Mouse (Mus musculus) Patski (cell line): Measurements from ENCODE around the gene Xrcc6. TPM values are rescaled to one million over a fixed set of nuclear protein-coding genes. Genes with fewer than 3 reads are reported as not detected.

Experiments used
- ATAC-seq: fragments of 100-300 bp; one replicate; pipeline ENCODE4 v1.8.0; 2021
- CTCF ChIA-PET: fragments of 350-600 bp; sonication (Branson Sonifier 250); formaldehyde crosslinking; loops from one replicate; lab custom pipeline; 2022; ENCODE audit warnings: inconsistent platforms; lab: Charles Lee
- POLR2A ChIA-PET: fragments of 350-600 bp; sonication (Branson Sonifier 250); formaldehyde crosslinking; loops from one replicate; lab custom pipeline; 2022; ENCODE audit warnings: antibody characterized with exemption, inconsistent platforms; lab: Charles Lee
- DNase-seq: peaks from one replicate; pipeline ENCODE4 v3.0.0-alpha.2; 2011; ENCODE audit warnings: low read depth, low spot score
- H3K27me3 ChIP-seq: fragments of 371-371 bp; one replicate; pipeline ENCODE4 v1.5.1; 2021
- CTCF ChIP-seq: fragments of 100-300 bp; IDR thresholded peaks from one replicate; pipeline ENCODE4 v1.5.1; 2021
- in situ Hi-C: fragments of 300-500 bp; cut with MboI; formaldehyde crosslinking; loops from 3 replicates; pipeline ENCODE4 v1.11.1; 2018; ENCODE audit warnings: low pct_unique_long_range_greater_than_20kb, mixed read lengths
- polyA plus RNA-seq: library from polyadenylated mRNA; unstranded; gene quantifications from one replicate; pipeline ENCODE4 v1.2.3, GENCODE M21; 2021

Xrcc6 gene
- 48.0 TPM for polyA plus RNA-seq

DNA sequence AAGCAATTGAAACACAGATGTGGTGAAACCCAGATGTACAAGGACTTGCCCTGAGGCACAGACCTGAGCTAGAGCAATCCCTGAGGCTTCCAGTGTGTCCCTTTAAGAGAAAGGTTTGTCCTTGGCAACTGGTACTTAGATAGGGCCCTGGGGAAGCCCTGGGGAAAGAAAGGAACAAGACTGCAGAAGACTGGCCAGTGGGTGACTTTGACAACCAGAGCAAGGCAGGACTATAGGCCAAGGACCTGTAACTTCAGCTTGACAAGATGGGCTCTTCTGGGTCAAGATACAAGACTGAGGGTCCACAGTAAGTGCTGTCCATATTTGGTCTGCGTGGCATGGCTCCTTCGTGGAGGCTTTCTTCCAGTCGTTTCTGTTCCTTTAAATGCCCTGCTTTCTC, at the start of gene Xrcc6:
Xrcc6 (plus strand) TSS at position 190 of the 400 bp plus-strand sequence.
- in situ Hi-C loops = no loop called here

DNA sequence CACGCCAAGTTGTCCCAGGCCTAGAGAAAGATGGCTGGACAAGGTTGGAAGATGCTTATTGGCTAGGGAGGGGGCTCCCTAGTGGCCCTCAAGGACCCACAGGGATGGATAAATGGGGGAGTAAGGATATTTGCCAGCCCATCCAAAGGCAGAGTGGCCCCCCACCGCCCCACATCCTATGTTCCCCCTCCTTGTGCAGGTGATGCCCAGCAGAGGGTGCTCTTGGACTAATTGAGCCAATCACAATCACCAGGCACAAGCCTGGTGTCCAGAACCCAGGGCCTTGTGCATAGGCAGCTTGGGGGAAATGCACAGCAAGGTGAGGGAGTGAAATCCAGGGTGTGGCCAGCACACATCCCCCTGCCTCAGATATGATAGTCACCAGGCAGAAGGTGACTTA, 49.4 kb upstream of the Xrcc6 start:
- TF ChIP-seq CTCF = no peak
- POLR2A ChIA-PET = interaction anchor here (1.0 to 1.2 kb wide), 3 partner anchors 77 to 91 kb away, joined by 4 to 5 read pairs (median 5); no protein-coding TSS in a partner anchor
- in situ Hi-C loops = no loop called here
- DNase-seq (no peak), ATAC-seq (no peak)
- H3K27me3 ChIP-seq = no peaks in the 10 kb centered on the region
- CTCF ChIA-PET = interaction anchor here (0.8 to 2.1 kb wide), 10 partner anchors 10 to 77 kb away, joined by 3 to 12 read pairs (median 5); partner anchors contain the start of gene Pmm1

More for the DNA sequence above, at the start of gene Xrcc6:
- POLR2A ChIA-PET = no interaction called here
- no peaks in the 10 kb centered on the region for H3K27me3 ChIP-seq
- CTCF ChIA-PET = interaction anchor here (1.2 to 1.3 kb wide), 2 partner anchors 24 to 27 kb away, joined by 3 to 9 read pairs; partner anchors contain the start of gene Pmm1
- ATAC-seq (no peak), DNase-seq (no peak)
- no peak for TF ChIP-seq CTCF

DNA sequence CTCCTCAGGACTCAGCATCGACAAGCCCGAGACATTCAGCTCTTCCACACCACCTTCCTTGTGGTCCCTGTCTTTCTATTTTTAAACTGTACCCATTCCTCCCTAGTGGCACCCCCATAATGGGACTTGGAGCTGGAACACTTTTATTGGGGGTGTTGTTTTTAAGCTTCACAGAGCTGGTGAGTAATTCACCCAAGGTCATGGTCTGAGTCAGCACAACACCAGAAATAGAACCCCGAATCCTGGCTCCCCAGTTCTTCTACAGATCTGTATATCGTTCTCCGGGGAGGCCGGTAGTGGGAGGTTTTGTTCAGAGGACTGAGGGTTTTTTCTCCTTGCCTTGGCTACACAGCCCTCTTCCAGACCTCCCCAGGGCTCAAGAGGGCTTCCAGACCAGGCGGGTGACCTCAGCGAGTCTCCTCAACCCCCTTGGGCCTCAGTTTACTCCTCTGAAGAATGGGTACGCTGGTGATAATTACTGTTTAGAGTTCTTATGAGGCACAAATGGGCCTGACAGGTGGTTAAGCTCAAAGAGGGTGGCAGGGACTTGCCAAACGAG, 48.4 kb upstream of the Xrcc6 start:
- no peak for ATAC-seq
- ChIA-PET POLR2A (interaction anchor here (1.0 kb wide), 1 partner anchor 81 kb away, joined by 5 read pairs; no protein-coding TSS in a partner anchor), CTCF (interaction anchor here (0.8 to 2.1 kb wide), 8 partner anchors 9 to 76 kb away, joined by 3 to 12 read pairs (median 4); no protein-coding TSS in a partner anchor)
- in situ Hi-C loops = no loop called here
- DNase-seq = no peak
- H3K27me3 ChIP-seq = no peaks in the 10 kb centered on the region
- TF ChIP-seq CTCF = no peak

DNA sequence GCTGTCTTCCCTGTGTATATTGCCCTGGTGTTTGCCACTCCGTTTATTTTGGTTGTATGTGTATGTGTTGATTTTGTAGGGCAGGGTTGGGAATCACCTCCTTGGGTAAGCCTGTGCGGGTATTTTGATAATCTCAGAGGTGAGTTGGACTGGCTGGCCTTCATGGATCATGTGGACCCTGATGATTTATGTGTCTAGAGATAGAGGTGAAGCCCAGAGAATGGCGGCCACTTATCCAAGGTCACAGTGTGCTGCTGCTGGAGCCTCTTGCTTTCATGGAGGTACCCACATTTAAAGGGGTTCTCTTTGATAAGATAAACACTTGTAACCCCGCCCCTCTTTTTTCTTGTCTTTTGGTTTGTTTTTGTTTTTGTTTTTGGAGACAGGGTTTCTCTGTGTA, 47.9 kb upstream of the Xrcc6 start:
- CTCF ChIA-PET = interaction anchor here (1.2 to 1.7 kb wide), 3 partner anchors 9 to 20 kb away, joined by 5 to 12 read pairs (median 6); no protein-coding TSS in a partner anchor
- ATAC-seq (no peak), DNase-seq (no peak)
- in situ Hi-C loops = no loop called here
- POLR2A ChIA-PET = no interaction called here
- H3K27me3 ChIP-seq = no peaks in the 10 kb centered on the region
- no peak for TF ChIP-seq CTCF

DNA sequence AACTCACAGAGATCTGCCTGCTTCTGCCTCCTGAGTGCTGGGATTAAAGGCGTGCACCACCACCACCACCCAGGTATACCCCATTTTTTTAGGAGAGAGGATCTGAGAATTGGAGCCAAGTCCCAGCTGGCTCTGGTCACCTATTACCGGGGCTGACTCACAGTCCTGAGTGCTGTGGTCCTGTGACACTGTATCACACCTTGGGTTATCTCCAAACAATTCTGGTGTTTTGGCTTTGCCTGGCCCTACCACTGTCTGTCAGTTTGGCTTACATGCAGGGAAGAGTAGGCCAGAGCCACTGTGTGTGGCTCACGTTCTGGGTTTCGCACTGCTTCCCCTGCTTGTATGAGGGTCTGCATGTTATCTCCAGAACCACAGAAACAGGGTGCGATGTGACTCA, 47.4 kb upstream of the Xrcc6 start:
- POLR2A ChIA-PET = no interaction called here
- CTCF ChIA-PET = no interaction called here
- in situ Hi-C loops = no loop called here
- DNase-seq (no peak), ATAC-seq (no peak)
- no peak for TF ChIP-seq CTCF
- H3K27me3 ChIP-seq = no peaks in the 10 kb centered on the region

DNA sequence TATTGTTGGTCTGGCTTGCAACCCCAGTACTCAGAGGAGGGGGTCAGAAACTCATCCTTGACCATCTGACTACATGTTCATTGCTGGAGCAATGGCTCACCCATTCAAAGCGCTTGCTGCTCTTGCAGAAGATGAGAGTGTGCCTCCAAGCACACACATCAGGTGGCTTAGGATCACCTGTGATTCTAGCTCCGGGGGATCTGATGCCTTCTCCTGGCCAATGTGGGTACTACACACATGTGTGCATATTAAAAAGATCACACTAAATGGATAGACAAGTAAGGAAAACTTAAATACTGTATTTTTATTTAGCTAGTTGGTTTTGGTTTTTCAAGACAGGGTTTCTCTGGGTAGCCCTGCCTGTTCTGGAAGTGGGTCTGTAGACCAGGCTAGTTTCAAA, 46.6 kb upstream of the Xrcc6 start:
- ATAC-seq = no peak
- POLR2A ChIA-PET = no interaction called here
- DNase-seq = no peak
- H3K27me3 ChIP-seq = no peaks in the 10 kb centered on the region
- CTCF ChIA-PET = no interaction called here
- no peak for TF ChIP-seq CTCF
- in situ Hi-C loops = no loop called here

DNA sequence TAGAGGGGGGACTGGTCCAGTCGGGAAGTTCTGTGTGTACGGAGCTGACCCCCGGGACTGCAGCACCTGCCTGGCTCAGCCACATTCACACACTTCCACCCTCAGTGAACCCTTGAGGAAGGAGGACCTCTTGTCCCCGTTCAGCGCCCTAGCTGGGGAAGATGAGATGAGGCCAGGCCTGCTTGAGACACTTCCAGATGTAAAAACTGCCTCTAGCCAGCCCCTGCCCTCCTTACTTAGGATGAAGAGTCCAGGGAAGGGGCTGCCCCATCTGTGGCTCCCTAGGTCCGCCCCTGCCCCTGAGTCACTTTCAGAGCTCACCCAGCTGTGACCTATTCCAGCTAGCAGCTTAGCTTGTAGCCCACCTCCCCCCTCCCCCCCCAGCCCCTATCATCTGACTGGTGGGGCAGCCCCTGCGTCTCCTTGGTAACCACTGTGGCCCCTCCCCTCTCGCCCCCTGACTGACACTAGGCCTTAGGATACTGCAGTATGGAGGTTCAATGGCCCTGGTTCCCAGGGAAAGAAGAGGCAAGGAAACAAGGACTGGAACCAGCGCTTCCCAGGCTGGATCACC, 44.4 kb upstream of the Xrcc6 start:
- no peaks in the 10 kb centered on the region for H3K27me3 ChIP-seq
- in situ Hi-C loops = no loop called here
- no peak for DNase-seq
- ChIA-PET CTCF (interaction anchor here (1.4 kb wide), 1 partner anchor 16 kb away, joined by 3 read pairs; no protein-coding TSS in a partner anchor), POLR2A (no interaction called here)
- no peak for ATAC-seq
- TF ChIP-seq CTCF = no peak

DNA sequence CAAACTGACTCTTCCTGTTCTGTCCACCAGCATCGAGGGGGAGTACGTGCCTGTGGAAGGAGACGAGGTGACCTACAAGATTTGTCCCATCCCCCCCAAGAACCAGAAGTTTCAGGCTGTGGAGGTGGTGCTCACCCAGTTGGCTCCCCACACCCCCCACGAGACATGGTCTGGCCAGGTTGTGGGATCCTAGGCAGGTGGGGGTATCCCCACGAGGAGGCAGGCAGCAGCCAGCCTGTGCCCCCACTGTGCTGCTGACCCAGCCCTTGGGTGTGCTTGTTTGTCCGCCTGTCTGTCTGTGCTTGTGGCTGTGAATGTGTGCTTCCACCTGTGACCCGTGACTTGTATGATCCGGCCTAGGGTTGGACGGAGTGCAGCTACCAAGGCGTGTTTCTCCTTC, 38.6 kb upstream of the Xrcc6 start:
- no peak for TF ChIP-seq CTCF
- DNase-seq (no peak), ATAC-seq (no peak)
- in situ Hi-C loops = no loop called here
- H3K27me3 ChIP-seq = no peaks in the 10 kb centered on the region
- ChIA-PET CTCF (interaction anchor here (1.4 kb wide), 1 partner anchor 10 kb away, joined by 5 read pairs; no protein-coding TSS in a partner anchor), POLR2A (no interaction called here)

DNA sequence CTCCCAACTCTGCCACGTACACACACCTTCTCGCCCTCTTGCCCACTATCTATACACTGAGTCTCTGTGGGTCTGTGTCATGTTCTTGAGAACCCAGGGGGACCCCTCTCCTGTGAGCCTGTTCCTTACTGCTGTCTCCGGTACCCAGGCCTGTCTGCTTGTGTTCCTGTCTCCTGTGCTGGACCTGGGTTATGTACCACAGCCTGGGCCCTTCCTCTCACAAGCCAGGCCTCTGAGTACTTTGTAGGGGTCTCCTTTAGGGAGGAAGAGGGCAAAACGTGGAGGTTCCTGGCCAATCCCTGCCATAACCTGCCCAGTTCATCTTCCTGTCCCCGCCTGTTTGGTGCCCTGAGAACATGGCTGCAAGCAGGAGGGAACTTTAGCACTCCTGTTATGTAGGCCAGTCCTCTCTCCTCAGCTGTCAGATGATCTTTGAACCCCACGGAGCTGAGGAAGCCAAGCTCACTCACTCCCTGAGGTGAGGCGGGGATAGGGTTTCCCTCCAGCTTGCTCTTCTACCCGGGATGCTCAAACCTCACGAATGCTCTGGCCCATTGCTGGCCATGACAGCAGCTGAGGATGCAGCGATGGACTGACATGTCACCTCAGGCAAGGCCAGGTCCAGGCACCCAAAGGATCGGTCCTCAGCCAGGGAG, 38.0 kb upstream of the Xrcc6 start:
- TF ChIP-seq CTCF = no peak
- no peak for ATAC-seq
- ChIA-PET POLR2A (no interaction called here), CTCF (interaction anchor here (1.0 to 1.4 kb wide), 3 partner anchors 10 to 11 kb away, joined by 3 to 5 read pairs (median 3); no protein-coding TSS in a partner anchor)
- no peak for DNase-seq
- in situ Hi-C loops = no loop called here
- H3K27me3 ChIP-seq = no peaks in the 10 kb centered on the region

DNA sequence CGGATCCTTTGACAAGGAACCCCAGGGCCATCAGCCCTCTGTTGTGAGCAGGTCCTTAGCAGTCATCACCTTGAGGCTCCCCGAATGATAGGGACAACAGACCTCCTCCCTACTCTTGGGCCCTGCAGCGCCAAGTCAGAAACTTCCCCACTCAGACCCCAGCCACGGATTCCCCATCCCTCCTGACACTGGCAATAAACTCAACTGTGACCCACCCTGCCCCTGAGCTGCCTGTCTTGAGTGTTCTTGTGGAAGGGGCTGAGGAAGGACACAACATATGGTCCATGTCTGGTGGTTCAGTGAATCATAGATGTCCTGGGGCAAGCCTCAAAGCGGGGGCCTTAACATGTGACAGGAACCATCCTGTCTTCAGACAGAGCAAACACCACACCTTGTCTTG, 36.9 kb upstream of the Xrcc6 start:
- in situ Hi-C loops = no loop called here
- DNase-seq = no peak
- CTCF ChIA-PET = interaction anchor here (1.0 to 1.2 kb wide), 2 partner anchors 9 to 12 kb away, joined by 3 read pairs; no protein-coding TSS in a partner anchor
- POLR2A ChIA-PET = no interaction called here
- no peak for TF ChIP-seq CTCF
- ATAC-seq = no peak
- no peaks in the 10 kb centered on the region for H3K27me3 ChIP-seq
